Mouse (Mus musculus) lung, postnatal 14 days (tissue): ENCODE data around the gene Hoxa6.
A peak's percentile ranks its signal among the peaks of the same experiment; 100 is the strongest.

Source experiments
- DNase-seq: peaks from one replicate; pipeline ENCODE4 v3.0.0; 2021

Hoxa6 gene

GRCm38 (mm10) chr6:52161336-52162092, 47.0 kb downstream of the Hoxa6 start:
- no peak for DNase-seq

DNA sequence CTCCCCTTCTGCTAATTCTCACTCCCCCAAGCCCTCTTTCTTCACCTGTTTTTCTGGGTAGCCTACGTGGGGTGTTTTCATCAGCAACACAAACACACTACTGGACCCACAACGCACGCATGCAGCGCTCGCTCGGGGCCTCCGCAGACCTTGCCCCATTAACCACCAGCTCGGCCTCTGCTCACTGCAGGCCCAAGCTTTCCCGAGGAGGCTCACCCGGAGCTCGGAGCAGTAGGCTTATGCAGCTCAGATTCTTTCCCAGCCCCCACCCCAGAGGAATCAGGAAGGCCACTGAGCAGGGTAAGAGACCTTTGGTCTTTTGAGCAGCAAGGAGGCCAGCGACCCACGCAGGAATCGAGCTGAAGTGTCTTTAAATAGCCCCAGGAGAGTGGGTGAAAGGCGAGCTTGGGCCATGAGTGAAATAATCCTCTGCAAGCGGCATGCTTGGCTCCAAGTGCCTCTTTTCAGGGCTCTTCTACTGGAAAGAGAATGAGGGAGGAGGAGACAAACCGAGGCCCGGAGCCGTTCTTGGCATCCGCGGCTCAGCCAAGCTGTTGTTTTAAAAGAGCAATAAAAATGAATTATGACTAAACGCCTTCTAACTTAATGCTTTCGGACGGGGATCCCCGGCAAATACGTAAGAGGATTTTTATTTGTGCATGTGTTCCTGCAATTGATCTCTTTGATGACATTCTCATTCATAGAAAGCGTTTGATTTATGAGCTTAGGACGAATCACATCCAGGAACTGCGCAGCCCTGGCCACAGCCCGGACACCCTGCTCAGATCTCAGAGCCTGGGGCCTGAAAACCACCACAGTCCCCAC, 47.8 kb downstream of the Hoxa6 start:
- DNase-seq = peak; percentile 64

DNA sequence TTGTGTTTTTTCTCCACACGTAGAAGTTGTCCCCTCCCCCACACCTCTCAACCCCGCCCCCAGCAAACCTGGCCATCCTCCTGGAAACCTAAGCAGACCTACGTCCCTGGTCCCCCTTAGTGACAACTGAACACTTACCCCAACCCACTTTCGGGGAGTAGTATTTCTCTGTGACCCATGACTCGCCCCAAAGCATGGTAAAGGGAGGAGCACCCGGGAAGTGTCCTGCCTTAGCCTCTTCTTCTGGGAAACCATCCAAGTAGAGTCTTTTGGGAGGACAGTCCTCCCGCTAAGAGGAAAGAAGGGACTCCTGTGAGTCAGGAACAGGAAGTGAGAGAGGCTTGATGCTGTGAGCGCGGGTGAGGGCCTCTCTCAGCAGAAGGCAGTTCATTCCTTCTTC, 48.5 kb downstream of the Hoxa6 start:
- peak; percentile 44 for DNase-seq

DNA sequence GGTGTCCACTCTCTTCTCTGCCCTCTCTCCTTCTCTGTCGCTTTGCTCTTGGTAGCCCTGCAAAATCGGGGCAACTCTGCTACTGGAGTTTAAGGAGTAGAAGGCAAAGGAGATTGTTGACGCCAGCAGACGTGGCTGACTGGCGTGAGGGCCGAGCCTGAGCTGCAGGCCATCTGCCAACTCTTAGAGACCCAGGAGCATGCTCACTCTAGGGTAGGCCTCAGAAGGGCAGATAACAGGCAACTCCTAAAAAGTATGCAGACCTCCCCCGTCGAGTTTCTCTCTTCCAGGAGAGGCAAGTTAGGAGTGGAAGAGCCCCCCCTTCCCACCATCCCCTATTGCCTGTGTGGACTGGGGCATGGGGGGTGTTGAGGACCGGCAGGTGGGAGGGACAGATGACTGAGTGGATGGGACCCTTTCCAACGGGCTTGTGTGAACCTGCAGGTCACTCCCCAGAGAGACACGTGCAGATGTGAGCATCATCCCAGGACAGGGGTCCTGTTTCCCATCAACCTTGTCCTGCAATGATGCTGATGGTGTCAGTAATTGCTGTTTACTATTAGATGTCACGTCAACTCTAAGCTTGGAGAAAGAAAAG, 49.3 kb downstream of the Hoxa6 start:
- DNase-seq = peak; percentile 62

GRCm38 (mm10) chr6:52158276-52159051, 50.1 kb downstream of the Hoxa6 start, which contains the start of gene Hoxa1:
Gene Hoxa1 (minus strand): TSS chr6:52158317.
- peak; percentile 83 for DNase-seq

GRCm38 (mm10) chr6:52157466-52158275, 50.9 kb downstream of the Hoxa6 start:
- no peak for DNase-seq

- no peak for DNase-seq
These were observed 51.8 kb downstream of the Hoxa6 start for GRCm38 (mm10) chr6:52156551-52157200.
